Mouse (Mus musculus): Measurements from ENCODE around the gene H2al1c. TPM values are rescaled to one million over a fixed set of nuclear protein-coding genes. Genes with fewer than 3 reads are reported as not detected.

H2al1c gene
- polyA plus RNA-seq, 1 experiment from 2014 or later: not detected

Other genes starting within 250 kb of the H2al1c start
- not detected in 2 replicates for gene H2al1a, start 6.4 kb upstream of the H2al1c start, polyA plus RNA-seq (2015; fragmentation: Nextera tagmentation; extraction: Ambion mirVana)
- gene H2al1b, start 3.2 kb upstream of the H2al1c start, polyA plus RNA-seq (2015; fragmentation: Nextera tagmentation; extraction: Ambion mirVana): not detected in 2 replicates
- gene H2al1d, start 3.2 kb downstream of the H2al1c start, polyA plus RNA-seq (2015; fragmentation: Nextera tagmentation; extraction: Ambion mirVana): not detected in 2 replicates
- gene H2al1e, start 6.3 kb downstream of the H2al1c start, polyA plus RNA-seq (2015; fragmentation: Nextera tagmentation; extraction: Ambion mirVana): not detected in 2 replicates
- gene H2al1f, start 9.5 kb downstream of the H2al1c start, polyA plus RNA-seq (2015; fragmentation: Nextera tagmentation; extraction: Ambion mirVana): not detected in 2 replicates
- not detected in 2 replicates for gene H2al1g, start 12.6 kb downstream of the H2al1c start, polyA plus RNA-seq (2015; fragmentation: Nextera tagmentation; extraction: Ambion mirVana)
- not detected in 2 replicates for gene H2al1h, start 15.8 kb downstream of the H2al1c start, polyA plus RNA-seq (2015; fragmentation: Nextera tagmentation; extraction: Ambion mirVana)
- gene H2al1i, start 19.0 kb downstream of the H2al1c start, polyA plus RNA-seq (2015; fragmentation: Nextera tagmentation; extraction: Ambion mirVana): not detected in 2 replicates
- gene H2al1j, start 22.2 kb downstream of the H2al1c start, polyA plus RNA-seq (2015; fragmentation: Nextera tagmentation; extraction: Ambion mirVana): not detected in 2 replicates

Data from intestine, embryonic 16.5 days (tissue).